Mouse (Mus musculus): Measurements from ENCODE around the gene Slc2a2. TPM values are rescaled to one million over a fixed set of nuclear protein-coding genes. Genes with fewer than 3 reads are reported as not detected.

Slc2a2 gene
- total and polyA plus RNA-seq, 3 experiments = 0.24 to 7.1 (median 1.5) TPM

DNA sequence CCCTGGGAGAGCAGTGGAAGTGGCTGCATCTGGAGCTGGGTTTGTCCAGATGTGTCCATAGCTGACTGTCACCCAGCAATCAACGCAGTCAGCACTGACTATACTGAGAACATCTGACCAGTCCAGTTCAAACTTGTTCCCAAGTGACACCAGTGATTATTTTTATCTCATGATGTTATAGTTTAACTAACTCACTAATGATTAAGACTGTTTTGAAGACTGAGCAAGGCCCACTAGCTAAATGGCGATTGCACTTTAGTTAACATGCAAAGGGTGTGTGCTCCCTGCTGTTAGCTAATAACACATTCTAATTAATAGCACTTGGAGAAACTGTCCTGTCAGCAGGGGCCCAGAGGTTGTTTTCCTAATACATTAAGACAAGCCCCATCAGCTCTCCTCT lies 39.3 kb downstream of the Slc2a2 start:
- Histone ChIP-seq H3K27me3 (ENCODE audit: insufficient read depth, low read length) (no peaks in the 10 kb centered on the region), H3K4me1 (ENCODE audit: insufficient read depth, low read depth, low read length) (peaks cover 16% of the 10 kb centered on the region), H3K9me3 (replicated peaks) (no peaks in the 10 kb centered on the region), H3K36me3 (replicated peaks) (peaks cover 13% of the 10 kb centered on the region), H3K4me3 (ENCODE audit: low read depth, low read length) (no peak overlapping the region)
- DNase-seq (ENCODE audit: low spot score) = no peak
- ATAC-seq (ENCODE audit: extremely low read depth, insufficient number of reproducible peaks, low FRiP score, poor library complexity, severe bottlenecking) = no peak
- TF ChIP-seq POLR2AphosphoS5 (IDR thresholded peaks at IDR 0.05; ENCODE audit: insufficient replicate concordance, low read depth, low read length) = no peak
- no peak for TF ChIP-seq TAL1 (conservative IDR thresholded peaks at IDR 0.05; ENCODE audit: low read depth, low read length)
- no peak for TF ChIP-seq GATA2 (IDR thresholded peaks at IDR 0.05; ENCODE audit: borderline replicate concordance, low read depth, low read length)
- TF ChIP-seq CTCF (IDR thresholded peaks at IDR 0.05; ENCODE audit: low read depth, low read length) = no peak
- TF ChIP-seq GATA1 (IDR thresholded peaks at IDR 0.05; ENCODE audit: borderline replicate concordance, low read length) = no peak

DNA sequence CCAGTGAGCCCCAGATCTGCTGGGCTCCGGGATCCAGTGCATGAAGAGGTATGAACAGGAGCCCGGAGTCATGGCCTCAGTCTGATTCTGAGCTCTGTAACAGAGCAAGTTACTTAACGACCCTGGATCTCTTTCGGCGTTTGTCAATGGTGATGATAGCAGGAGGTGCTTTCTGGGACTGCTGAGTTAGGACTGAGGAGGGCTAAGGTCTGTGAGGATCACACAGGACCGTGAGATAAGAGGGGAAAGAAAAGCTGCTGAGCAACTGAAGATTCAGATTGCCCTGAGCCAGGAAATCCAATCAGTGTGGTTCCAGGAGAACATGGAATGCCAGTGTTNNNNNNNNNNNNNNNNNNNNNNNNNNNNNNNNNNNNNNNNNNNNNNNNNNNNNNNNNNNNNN lies 42.6 kb downstream of the Slc2a2 start:
- no peaks in the 10 kb centered on the region for H3K27me3 ChIP-seq (ENCODE audit: insufficient read depth, low read length)
- no peak for ATAC-seq (ENCODE audit: extremely low read depth, insufficient number of reproducible peaks, low FRiP score, poor library complexity, severe bottlenecking)
- DNase-seq (ENCODE audit: low spot score) = no peak
- peaks cover 23% of the 10 kb centered on the region for H3K4me1 ChIP-seq (ENCODE audit: insufficient read depth, low read depth, low read length)
- H3K9me3 ChIP-seq (replicated peaks) = no peaks in the 10 kb centered on the region
- peaks cover 13% of the 10 kb centered on the region for H3K36me3 ChIP-seq (replicated peaks)
- TF ChIP-seq POLR2AphosphoS5 (IDR thresholded peaks at IDR 0.05; ENCODE audit: insufficient replicate concordance, low read depth, low read length) (no peak), GATA2 (IDR thresholded peaks at IDR 0.05; ENCODE audit: borderline replicate concordance, low read depth, low read length) (no peak), CTCF (IDR thresholded peaks at IDR 0.05; ENCODE audit: low read depth, low read length) (no peak), GATA1 (IDR thresholded peaks at IDR 0.05; ENCODE audit: borderline replicate concordance, low read length) (no peak), TAL1 (conservative IDR thresholded peaks at IDR 0.05; ENCODE audit: low read depth, low read length) (no peak)
- H3K4me3 ChIP-seq (ENCODE audit: low read depth, low read length) = no peak overlapping the region

DNA sequence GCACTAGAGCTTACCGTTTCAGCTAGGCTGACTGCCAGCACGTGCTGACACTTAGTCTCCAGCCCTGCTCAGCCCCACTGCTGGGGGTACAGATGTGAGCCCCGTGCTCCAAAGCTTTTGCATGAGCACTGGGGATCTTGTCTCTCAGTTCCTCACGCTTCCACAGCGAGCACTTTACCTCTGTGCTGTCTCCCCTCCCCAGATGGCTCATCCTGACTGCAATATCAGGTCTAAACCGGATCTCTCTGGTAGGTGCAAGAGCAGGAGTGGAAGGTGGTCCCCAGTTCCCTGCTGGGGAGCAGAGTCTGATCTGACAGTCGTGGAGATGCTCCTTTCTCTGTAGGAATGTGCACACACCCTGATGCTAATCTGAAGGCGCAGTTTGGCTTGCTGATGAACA lies 45.5 kb downstream of the Slc2a2 start:
- Histone ChIP-seq H3K36me3 (replicated peaks) (peaks cover 10% of the 10 kb centered on the region), H3K4me1 (ENCODE audit: insufficient read depth, low read depth, low read length) (peaks cover 28% of the 10 kb centered on the region), H3K9me3 (replicated peaks) (no peaks in the 10 kb centered on the region), H3K4me3 (ENCODE audit: low read depth, low read length) (no peak overlapping the region), H3K27me3 (ENCODE audit: insufficient read depth, low read length) (no peaks in the 10 kb centered on the region)
- no peak for ATAC-seq (ENCODE audit: extremely low read depth, insufficient number of reproducible peaks, low FRiP score, poor library complexity, severe bottlenecking)
- TF ChIP-seq CTCF (IDR thresholded peaks at IDR 0.05; ENCODE audit: low read depth, low read length) (no peak), TAL1 (conservative IDR thresholded peaks at IDR 0.05; ENCODE audit: low read depth, low read length) (no peak), GATA2 (IDR thresholded peaks at IDR 0.05; ENCODE audit: borderline replicate concordance, low read depth, low read length) (no peak), GATA1 (IDR thresholded peaks at IDR 0.05; ENCODE audit: borderline replicate concordance, low read length) (no peak), POLR2AphosphoS5 (IDR thresholded peaks at IDR 0.05; ENCODE audit: insufficient replicate concordance, low read depth, low read length) (no peak)
- no peak for DNase-seq (ENCODE audit: low spot score)

DNA sequence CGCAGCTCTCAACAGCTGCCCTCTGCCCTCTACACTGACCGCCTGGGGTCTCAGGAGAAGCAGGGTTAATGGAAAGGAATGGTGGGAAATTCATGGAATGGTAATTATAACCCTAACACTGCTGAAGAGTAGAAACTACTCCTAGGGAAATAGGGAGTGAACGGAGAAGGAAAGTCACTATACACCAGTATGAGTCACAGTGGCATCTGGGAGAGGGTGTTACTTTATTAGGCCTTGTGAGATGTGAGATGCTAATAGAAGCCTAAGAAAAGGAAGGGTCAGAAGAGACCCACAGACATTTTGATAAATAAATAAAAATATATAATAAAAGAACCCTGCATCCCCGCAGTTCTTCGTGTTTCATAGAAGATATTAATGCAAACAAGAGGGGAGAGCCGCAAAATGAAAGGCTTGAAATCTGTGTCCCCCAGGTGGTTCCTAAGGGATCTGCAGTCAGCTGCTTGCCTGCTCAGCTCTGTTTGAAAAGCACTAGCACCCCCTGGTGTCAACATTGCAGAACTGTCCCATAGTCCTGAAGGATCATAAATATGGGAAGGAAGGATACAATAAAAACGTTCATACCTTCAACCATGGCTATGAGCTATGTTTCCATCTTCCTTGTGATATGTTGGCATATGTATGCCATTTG lies 48.3 kb downstream of the Slc2a2 start:
- Histone ChIP-seq H3K9me3 (replicated peaks) (no peaks in the 10 kb centered on the region), H3K4me3 (ENCODE audit: low read depth, low read length) (no peak overlapping the region), H3K27me3 (ENCODE audit: insufficient read depth, low read length) (no peaks in the 10 kb centered on the region), H3K4me1 (ENCODE audit: insufficient read depth, low read depth, low read length) (peaks cover 19% of the 10 kb centered on the region), H3K36me3 (replicated peaks) (no peaks in the 10 kb centered on the region)
- peak; percentile 10 for DNase-seq (ENCODE audit: low spot score)
- TF ChIP-seq TAL1 (conservative IDR thresholded peaks at IDR 0.05; ENCODE audit: low read depth, low read length) = no peak
- peak; percentile 90 for TF ChIP-seq CTCF (IDR thresholded peaks at IDR 0.05; ENCODE audit: low read depth, low read length)
- TF ChIP-seq GATA2 (IDR thresholded peaks at IDR 0.05; ENCODE audit: borderline replicate concordance, low read depth, low read length) = no peak
- no peak for TF ChIP-seq POLR2AphosphoS5 (IDR thresholded peaks at IDR 0.05; ENCODE audit: insufficient replicate concordance, low read depth, low read length)
- TF ChIP-seq GATA1 (IDR thresholded peaks at IDR 0.05; ENCODE audit: borderline replicate concordance, low read length) = no peak
- peak; percentile 85 for ATAC-seq (ENCODE audit: extremely low read depth, insufficient number of reproducible peaks, low FRiP score, poor library complexity, severe bottlenecking)

DNA sequence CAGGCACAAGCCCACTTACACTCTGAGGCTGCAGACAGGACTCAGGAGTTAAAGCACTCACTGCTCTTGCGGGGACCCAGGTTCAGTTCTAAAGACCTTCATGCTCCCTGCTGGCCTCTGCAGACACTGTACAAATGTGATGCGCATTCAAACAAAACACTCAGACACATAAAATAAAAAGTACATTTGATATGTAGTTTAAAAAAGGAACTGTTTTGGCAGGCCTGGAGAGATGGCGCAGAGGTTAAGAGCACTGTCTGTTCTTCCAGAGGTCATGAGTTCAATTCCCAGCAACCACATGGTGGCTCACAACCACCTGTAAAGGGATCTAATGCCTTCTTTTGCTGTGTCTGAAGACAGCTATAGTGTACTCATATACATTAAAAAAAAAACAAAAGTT lies 50.4 kb downstream of the Slc2a2 start:
- no peak for DNase-seq (ENCODE audit: low spot score)
- TF ChIP-seq GATA2 (IDR thresholded peaks at IDR 0.05; ENCODE audit: borderline replicate concordance, low read depth, low read length) (no peak), CTCF (IDR thresholded peaks at IDR 0.05; ENCODE audit: low read depth, low read length) (no peak), POLR2AphosphoS5 (IDR thresholded peaks at IDR 0.05; ENCODE audit: insufficient replicate concordance, low read depth, low read length) (no peak), TAL1 (conservative IDR thresholded peaks at IDR 0.05; ENCODE audit: low read depth, low read length) (no peak), GATA1 (IDR thresholded peaks at IDR 0.05; ENCODE audit: borderline replicate concordance, low read length) (no peak)
- Histone ChIP-seq H3K4me1 (ENCODE audit: insufficient read depth, low read depth, low read length) (peaks cover 18% of the 10 kb centered on the region), H3K9me3 (replicated peaks) (no peaks in the 10 kb centered on the region), H3K27me3 (ENCODE audit: insufficient read depth, low read length) (no peaks in the 10 kb centered on the region), H3K4me3 (ENCODE audit: low read depth, low read length) (no peak overlapping the region), H3K36me3 (replicated peaks) (no peaks in the 10 kb centered on the region)
- ATAC-seq (ENCODE audit: extremely low read depth, insufficient number of reproducible peaks, low FRiP score, poor library complexity, severe bottlenecking) = no peak

DNA sequence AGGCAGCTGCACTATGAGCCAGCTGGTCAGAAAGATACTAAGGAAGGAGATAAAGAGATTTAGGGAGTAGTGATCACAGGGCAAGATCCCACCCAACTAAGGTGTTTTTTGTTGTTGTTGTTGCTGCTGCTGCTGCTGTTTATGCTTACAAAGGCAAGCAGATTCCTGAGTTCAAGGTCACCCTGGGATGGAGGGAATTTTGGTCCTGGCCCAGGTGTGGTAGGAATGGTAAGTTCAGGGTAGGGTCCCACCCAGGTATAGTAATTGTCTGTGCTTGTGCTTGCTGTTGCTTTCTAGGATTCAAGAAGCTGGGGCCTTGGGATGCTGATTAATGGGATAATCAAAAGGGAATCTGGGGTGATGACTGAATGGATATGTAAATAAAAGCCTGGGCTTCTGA lies 51.3 kb downstream of the Slc2a2 start:
- DNase-seq (ENCODE audit: low spot score) = no peak
- Histone ChIP-seq H3K27me3 (ENCODE audit: insufficient read depth, low read length) (no peaks in the 10 kb centered on the region), H3K4me3 (ENCODE audit: low read depth, low read length) (no peak overlapping the region), H3K36me3 (replicated peaks) (no peaks in the 10 kb centered on the region), H3K4me1 (ENCODE audit: insufficient read depth, low read depth, low read length) (peaks cover 11% of the 10 kb centered on the region; the same call in 1 of the 2 replicates), H3K9me3 (replicated peaks) (no peaks in the 10 kb centered on the region)
- TF ChIP-seq GATA2 (IDR thresholded peaks at IDR 0.05; ENCODE audit: borderline replicate concordance, low read depth, low read length) (no peak), GATA1 (IDR thresholded peaks at IDR 0.05; ENCODE audit: borderline replicate concordance, low read length) (no peak), CTCF (IDR thresholded peaks at IDR 0.05; ENCODE audit: low read depth, low read length) (no peak), TAL1 (conservative IDR thresholded peaks at IDR 0.05; ENCODE audit: low read depth, low read length) (no peak), POLR2AphosphoS5 (IDR thresholded peaks at IDR 0.05; ENCODE audit: insufficient replicate concordance, low read depth, low read length) (no peak)
- ATAC-seq (ENCODE audit: extremely low read depth, insufficient number of reproducible peaks, low FRiP score, poor library complexity, severe bottlenecking) = no peak
